Mouse (Mus musculus): Measurements from ENCODE around the gene Hdac10. TPM values are rescaled to one million over a fixed set of nuclear protein-coding genes. Genes with fewer than 3 reads are reported as not detected.
A peak's percentile ranks its signal among the peaks of the same experiment; 100 is the strongest.

The Hdac10 gene
- 33.1 and 58.3 TPM in 2 replicates for polyA plus RNA-seq (2012; rRNA removed)

- peak; percentile 96 for TF ChIP-seq CTCF (IDR thresholded peaks at IDR 0.05; ENCODE audit: borderline replicate concordance, extremely low read depth, insufficient read depth, insufficient read length)
- peak; percentile 39; the same call in 1 of the 2 replicates for TF ChIP-seq POLR2A (IDR thresholded peaks at IDR 0.05; ENCODE audit: borderline replicate concordance, extremely low read depth, insufficient read depth, insufficient read length, poor library complexity, severe bottlenecking)
- DNase-seq (ENCODE audit: low read depth) = peak; percentile 88
These were observed at the start of gene Hdac10 for GRCm38 (mm10) chr15:89128382-89129350. Hdac10 (minus strand) TSS chr15:89128700.

- DNase-seq (ENCODE audit: low read depth) = no peak
- TF ChIP-seq CTCF (IDR thresholded peaks at IDR 0.05; ENCODE audit: borderline replicate concordance, extremely low read depth, insufficient read depth, insufficient read length) = no peak
- TF ChIP-seq POLR2A (IDR thresholded peaks at IDR 0.05; ENCODE audit: borderline replicate concordance, extremely low read depth, insufficient read depth, insufficient read length, poor library complexity, severe bottlenecking) = no peak
These were observed 49.2 kb upstream of the Hdac10 start for GRCm38 (mm10) chr15:89177576-89178259.

GRCm38 (mm10) chr15:89177121-89177520, 48.6 kb upstream of the Hdac10 start:
- peak; percentile 77 for DNase-seq (ENCODE audit: low read depth)
- TF ChIP-seq CTCF (IDR thresholded peaks at IDR 0.05; ENCODE audit: borderline replicate concordance, extremely low read depth, insufficient read depth, insufficient read length) = no peak
- TF ChIP-seq POLR2A (IDR thresholded peaks at IDR 0.05; ENCODE audit: borderline replicate concordance, extremely low read depth, insufficient read depth, insufficient read length, poor library complexity, severe bottlenecking) = no peak

- no peak for DNase-seq (ENCODE audit: low read depth)
- no peak for TF ChIP-seq CTCF (IDR thresholded peaks at IDR 0.05; ENCODE audit: borderline replicate concordance, extremely low read depth, insufficient read depth, insufficient read length)
- TF ChIP-seq POLR2A (IDR thresholded peaks at IDR 0.05; ENCODE audit: borderline replicate concordance, extremely low read depth, insufficient read depth, insufficient read length, poor library complexity, severe bottlenecking) = no peak
These were observed 47.1 kb upstream of the Hdac10 start for GRCm38 (mm10) chr15:89175411-89176155.

- peak; percentile 67 for DNase-seq (ENCODE audit: low read depth)
- TF ChIP-seq POLR2A (IDR thresholded peaks at IDR 0.05; ENCODE audit: borderline replicate concordance, extremely low read depth, insufficient read depth, insufficient read length, poor library complexity, severe bottlenecking) (no peak), CTCF (IDR thresholded peaks at IDR 0.05; ENCODE audit: borderline replicate concordance, extremely low read depth, insufficient read depth, insufficient read length) (no peak)
These were observed 46.4 kb upstream of the Hdac10 start for GRCm38 (mm10) chr15:89174889-89175339.

- DNase-seq (ENCODE audit: low read depth) = no peak
These were observed 45.4 kb upstream of the Hdac10 start for GRCm38 (mm10) chr15:89173906-89174214.

GRCm38 (mm10) chr15:89173024-89173905, 44.8 kb upstream of the Hdac10 start:
- TF ChIP-seq CTCF (IDR thresholded peaks at IDR 0.05; ENCODE audit: borderline replicate concordance, extremely low read depth, insufficient read depth, insufficient read length) (0 out of 2 replicates have a peak, but pooled peaks have one; percentile 6), POLR2A (IDR thresholded peaks at IDR 0.05; ENCODE audit: borderline replicate concordance, extremely low read depth, insufficient read depth, insufficient read length, poor library complexity, severe bottlenecking) (no peak)
- DNase-seq (ENCODE audit: low read depth) = peak; percentile 91

More at GRCm38 (mm10) chr15:89173906-89174214, 45.4 kb upstream of the Hdac10 start:
- TF ChIP-seq POLR2A (IDR thresholded peaks at IDR 0.05; ENCODE audit: borderline replicate concordance, extremely low read depth, insufficient read depth, insufficient read length, poor library complexity, severe bottlenecking) = no peak
- no peak for TF ChIP-seq CTCF (IDR thresholded peaks at IDR 0.05; ENCODE audit: borderline replicate concordance, extremely low read depth, insufficient read depth, insufficient read length)

- TF ChIP-seq POLR2A (IDR thresholded peaks at IDR 0.05; ENCODE audit: borderline replicate concordance, extremely low read depth, insufficient read depth, insufficient read length, poor library complexity, severe bottlenecking) (no peak), CTCF (IDR thresholded peaks at IDR 0.05; ENCODE audit: borderline replicate concordance, extremely low read depth, insufficient read depth, insufficient read length) (no peak)
These were observed 43.9 kb upstream of the Hdac10 start for GRCm38 (mm10) chr15:89172276-89172935.

GRCm38 (mm10) chr15:89171526-89172051, 43.1 kb upstream of the Hdac10 start:
- no peak for DNase-seq (ENCODE audit: low read depth)
- TF ChIP-seq POLR2A (IDR thresholded peaks at IDR 0.05; ENCODE audit: borderline replicate concordance, extremely low read depth, insufficient read depth, insufficient read length, poor library complexity, severe bottlenecking) = no peak
- no peak for TF ChIP-seq CTCF (IDR thresholded peaks at IDR 0.05; ENCODE audit: borderline replicate concordance, extremely low read depth, insufficient read depth, insufficient read length)

More at GRCm38 (mm10) chr15:89172276-89172935, 43.9 kb upstream of the Hdac10 start:
- DNase-seq (ENCODE audit: low read depth) = no peak
